Mouse (Mus musculus) heart, postnatal 14 days (tissue): ENCODE results near the gene Olfr860. TPM values are rescaled to one million over a fixed set of nuclear protein-coding genes. Genes with fewer than 3 reads are reported as not detected.
"Not testable (repeated sequence)": the region's sequence is repeated elsewhere in the genome, so short reads cannot be mapped to it uniquely, and the experiment has no call there.

Experiments used
- DNase-seq, 2 experiments: peaks; one replicate each; pipeline ENCODE4 v3.0.0; 2021 to 2022
- intact Hi-C: fragments of 180-260 bp; cut with DNase I; formaldehyde crosslinking; loops from one replicate; pipeline ENCODE4 v1.15.1; 2025
- long read RNA-seq, 2 experiments: library from polyadenylated mRNA; stranded (forward); transcript quantifications; one replicate each; pipeline ENCODE4 v2.0.0; 2021
- total RNA-seq, 2 experiments: library from RNA; stranded (reverse); gene quantifications; 2 replicates each; pipeline ENCODE4 v1.2.3; 2021

Olfr860 gene
- total RNA-seq: not detected
- long read RNA-seq, experiment 1: 0 reads
- long read RNA-seq, experiment 2: 0 reads

GRCm38 (mm10) chr9:19849647-19850046 is at the start of gene Olfr860:
TSS of gene Olfr860 (minus strand) at chr9:19849747.
- DNase-seq: no peak
- intact Hi-C loops: no loop called here

GRCm38 (mm10) chr9:19887904-19888303 is 38.4 kb upstream of the Olfr860 start, which contains the start of gene Olfr862:
TSS of gene Olfr862 (minus strand) at chr9:19888004.
- intact Hi-C loops: no loop called here
- DNase-seq: no peak

GRCm38 (mm10) chr9:19804606-19805005 is 44.9 kb downstream of the Olfr860 start, which contains the start of gene Olfr859:
TSS of gene Olfr859 (plus strand) at chr9:19804906.
- intact Hi-C loops, DNase-seq: not testable (repeated sequence)

GRCm38 (mm10) chr9:19803000-19803399 is 46.5 kb downstream of the Olfr860 start:
- intact Hi-C loops: no loop called here

More at GRCm38 (mm10) chr9:19803000-19803399, 46.5 kb downstream of the Olfr860 start:
- DNase-seq: no peak

Other genes with a start within 250 kb of the Olfr860 start
- 10 to 100 TPM; 12.6 to 13.3 TPM for gene Zfp317, start 227.6 kb downstream of the Olfr860 start, total RNA-seq
- not detected for gene Olfr857, start 140.3 kb downstream of the Olfr860 start, total RNA-seq
- gene Olfr58, start 69.5 kb downstream of the Olfr860 start, total RNA-seq: not detected
- gene Olfr859, start 44.8 kb downstream of the Olfr860 start, total RNA-seq: not detected
- not detected for gene Olfr862, start 38.3 kb upstream of the Olfr860 start, total RNA-seq
- gene Olfr77, start 67.1 kb upstream of the Olfr860 start, total RNA-seq: not detected
- not detected for gene Olfr866, start 178.3 kb upstream of the Olfr860 start, total RNA-seq
- not detected for gene Olfr867, start 207.8 kb upstream of the Olfr860 start, total RNA-seq
- gene Olfr868, start 248.9 kb upstream of the Olfr860 start, total RNA-seq: not detected